In genomic region chr4:121033006-121033405, GRCm38 (mm10) we compare ENCODE assay signal across 12 mouse cellular contexts. TPM values are rescaled to one million over a fixed set of nuclear protein-coding genes. Genes with fewer than 3 reads are reported as not detected.
DNase-seq lines count a peak whose midpoint lies in the region; TF ChIP-seq lines count a peak whose summit lies in the region.
"Had no signal": no experiment of that assay in that cellular context is flagged by ENCODE, and none has a peak within 500 bp of the region (broad histone marks: within the 10 kb centered on the region; RNA-seq: fewer than 3 reads in every experiment).

No protein-coding gene starts in this region.

- no peaks in the 10 kb centered on the region for H3K27me3 ChIP-seq in kidney, adult 2 months (replicated peaks; ENCODE audit: control insufficient read depth, insufficient read depth, low read length)
- no peaks in the 10 kb centered on the region for H3K27me3 ChIP-seq in splenic B cell, adult 2 months (ENCODE audit: control insufficient read depth, insufficient read depth, low read length, poor library complexity, severe bottlenecking)
- H3K27me3 ChIP-seq: midbrain, embryonic 15.5 days had no signal

- DNase-seq in kidney, adult 2 months = no peak
- DNase-seq in kidney, adult 18-20 months = no peak
- DNase-seq in thymus, postnatal 14 days = peak; percentile 21
- no peak for DNase-seq in thymus, postnatal 36 days
- peak; percentile 69 for DNase-seq in ZHBTc4 (ENCODE audit: low read depth, low spot score)
- peak; percentile 66 for DNase-seq in splenic B cell, adult 2 months (ENCODE audit: low read depth, low spot score)
- DNase-seq in cerebellum, postnatal 36 days = no peak
- DNase-seq in adrenal gland, adult 18-20 months (ENCODE audit: low spot score in 2 of 2) = no peak
- DNase-seq: gastrocnemius, postnatal 36 days; lung, postnatal 10 days had no signal

- TF ChIP-seq POLR2A in kidney, adult 2 months (IDR thresholded peaks at IDR 0.05; ENCODE audit: low read depth, low read length) = no peak

- H3K4me1 ChIP-seq in kidney, adult 2 months (ENCODE audit: control insufficient read depth, insufficient read depth, low read length) = no peaks in the 10 kb centered on the region
- H3K4me1 ChIP-seq: midbrain, embryonic 15.5 days had no signal

- no peak overlapping the region for H3K4me3 ChIP-seq in kidney, adult 2 months (ENCODE audit: insufficient read depth, low read depth, low read length)
- H3K4me3 ChIP-seq: midbrain, embryonic 15.5 days had no signal

- no peaks in the 10 kb centered on the region for H3K36me3 ChIP-seq in kidney, adult 2 months (ENCODE audit: control insufficient read depth, insufficient read depth, low read length)
- H3K36me3 ChIP-seq in splenic B cell, adult 2 months (ENCODE audit: control insufficient read depth, insufficient read depth, low read length, poor library complexity, severe bottlenecking) = no peaks in the 10 kb centered on the region
- H3K36me3 ChIP-seq: G1E; midbrain, embryonic 15.5 days had no signal

- peak; percentile 41 for TF ChIP-seq CTCF in kidney, adult 2 months (conservative IDR thresholded peaks at IDR 0.05; ENCODE audit: insufficient read depth, insufficient read length, low read depth, low read length)

- WGBS in kidney, adult 2 months = 68% methylated on average over 2 of the region's 2 CpGs

- no peak overlapping the region for H3K27ac ChIP-seq in kidney, adult 2 months (ENCODE audit: insufficient read depth, low read depth, low read length)
- H3K27ac ChIP-seq: midbrain, embryonic 15.5 days had no signal

RNA-seq across cellular contexts. Expression of gene Col9a2, which starts 6.2 kb away (rescaled TPM):
- polyA plus RNA-seq in kidney, adult 2 months (2012; rRNA removed) = not detected in 2 replicates
- under 1 TPM; 0.33 to 0.42 TPM for total RNA-seq in adrenal gland, adult 18-20 months (2021)
- total RNA-seq: G1E had no signal
- polyA plus RNA-seq: G1E had no signal

RNA-seq across cellular contexts. Expression of gene Smap2, which starts 16.0 kb away (rescaled TPM):
- 20.5 and 27.3 TPM in 2 replicates for polyA plus RNA-seq in kidney, adult 2 months (2012; rRNA removed)
- 10 to 100 TPM; 28.9 to 34.6 TPM for total RNA-seq in adrenal gland, adult 18-20 months (2021)

Comparison
In these comparisons a context has a peak if more than half of its experiments do, and no peak if none do; other contexts are left out.
1. DNase-seq: peak in thymus, postnatal 14 days (single experiment), ZHBTc4 (single experiment) and splenic B cell, adult 2 months (single experiment); none in kidney, adult 2 months (single experiment), kidney, adult 18-20 months (single experiment), thymus, postnatal 36 days (0 of 2), cerebellum, postnatal 36 days (0 of 2) and adrenal gland, adult 18-20 months (0 of 2).